Mouse (Mus musculus): ENCODE data around the gene Sqstm1. TPM values are rescaled to one million over a fixed set of nuclear protein-coding genes. Genes with fewer than 3 reads are reported as not detected.

The Sqstm1 gene
- 42.7 and 48.6 TPM in 2 replicates for polyA plus RNA-seq (2012; rRNA removed)

GRCm38 (mm10) chr11:50210505-50211151 is at the start of gene Sqstm1, which contains the start of gene Mgat4b:
Gene Sqstm1, minus strand, starts transcription at chr11:50210827.
Gene Mgat4b, plus strand, starts transcription at chr11:50210890.

GRCm38 (mm10) chr11:50238324-50238723 is 27.7 kb upstream of the Sqstm1 start, which contains the start of gene Ltc4s:
Gene Ltc4s, minus strand, starts transcription at chr11:50238616.

GRCm38 (mm10) chr11:50174111-50174729 is 36.4 kb downstream of the Sqstm1 start, which contains the start of gene Mrnip:
Gene Mrnip, plus strand, starts transcription at chr11:50174444.

Other genes with a start within 250 kb of the Sqstm1 start
- gene Rnf130, start 185.5 kb downstream of the Sqstm1 start, polyA plus RNA-seq (2012; rRNA removed) = 16.8 and 19.6 TPM in 2 replicates
- gene Tbc1d9b, start 79.4 kb downstream of the Sqstm1 start, polyA plus RNA-seq (2012; rRNA removed) = 7.5 and 8.8 TPM in 2 replicates
- 7.1 and 7.2 TPM in 2 replicates for gene Mrnip, start 36.4 kb downstream of the Sqstm1 start, polyA plus RNA-seq (2012; rRNA removed)
- gene Mgat4b, start 63 bp upstream of the Sqstm1 start, polyA plus RNA-seq (2012; rRNA removed) = 12.2 and 14.7 TPM in 2 replicates
- gene Ltc4s, start 27.8 kb upstream of the Sqstm1 start, polyA plus RNA-seq (2012; rRNA removed) = 0.79 and 0.85 TPM in 2 replicates
- 2.9 and 3.5 TPM in 2 replicates for gene Maml1, start 81.5 kb upstream of the Sqstm1 start, polyA plus RNA-seq (2012; rRNA removed)
- gene Canx, start 114.8 kb upstream of the Sqstm1 start, polyA plus RNA-seq (2012; rRNA removed) = 121 and 131 TPM in 2 replicates
- gene Cby3, start 143.6 kb upstream of the Sqstm1 start, polyA plus RNA-seq (2012; rRNA removed) = 0.06 and 0.07 TPM in 2 replicates
- 208 and 229 TPM in 2 replicates for gene Hnrnph1, start 166.2 kb upstream of the Sqstm1 start, polyA plus RNA-seq (2012; rRNA removed)
- gene Rufy1, start 220.3 kb upstream of the Sqstm1 start, polyA plus RNA-seq (2012; rRNA removed) = 5.2 and 6.0 TPM in 2 replicates

Measured in liver, embryonic 14 days (tissue).